Mouse (Mus musculus): ENCODE measurements around the gene Prdm15.

Gene Prdm15

DNA sequence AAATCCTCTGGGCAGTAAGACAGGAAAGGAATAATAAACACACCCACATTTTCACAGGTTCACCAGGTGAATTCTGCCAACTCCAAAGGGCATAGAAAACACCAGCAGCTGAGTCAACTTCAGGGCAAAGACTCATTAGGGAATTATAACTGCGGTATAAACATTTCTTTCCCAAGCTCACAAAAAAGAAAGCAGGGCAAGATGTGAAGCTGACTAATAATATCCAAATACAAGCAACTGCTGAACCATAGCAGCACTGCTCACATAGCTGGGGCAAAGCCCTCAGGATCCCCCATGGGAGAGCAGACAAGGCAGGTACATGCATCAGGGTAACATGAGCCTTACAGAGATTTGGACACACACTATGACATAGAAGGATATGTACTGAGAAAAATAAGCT lies 34.2 kb downstream of the Prdm15 start:
- no peak for DNase-seq

DNA sequence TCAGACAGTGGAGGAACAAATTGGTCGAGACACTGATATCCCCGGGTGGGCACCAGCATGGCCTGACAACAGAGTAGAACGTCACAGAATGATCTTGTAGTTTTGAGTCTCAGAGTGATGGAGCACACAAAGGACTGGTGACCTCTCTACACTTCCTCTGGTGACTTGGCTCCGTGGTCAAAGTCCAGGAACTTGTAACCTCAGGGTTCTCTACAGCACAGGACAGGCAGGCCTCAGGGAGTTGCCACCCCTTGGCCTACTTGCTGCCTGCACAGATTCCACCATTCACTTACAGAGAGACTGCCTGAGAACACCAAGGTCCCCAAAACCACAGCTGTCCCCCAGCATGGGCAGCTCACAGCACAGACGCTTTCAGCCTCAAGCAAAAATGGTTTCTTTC lies 36.4 kb downstream of the Prdm15 start:
- DNase-seq = no peak

DNA sequence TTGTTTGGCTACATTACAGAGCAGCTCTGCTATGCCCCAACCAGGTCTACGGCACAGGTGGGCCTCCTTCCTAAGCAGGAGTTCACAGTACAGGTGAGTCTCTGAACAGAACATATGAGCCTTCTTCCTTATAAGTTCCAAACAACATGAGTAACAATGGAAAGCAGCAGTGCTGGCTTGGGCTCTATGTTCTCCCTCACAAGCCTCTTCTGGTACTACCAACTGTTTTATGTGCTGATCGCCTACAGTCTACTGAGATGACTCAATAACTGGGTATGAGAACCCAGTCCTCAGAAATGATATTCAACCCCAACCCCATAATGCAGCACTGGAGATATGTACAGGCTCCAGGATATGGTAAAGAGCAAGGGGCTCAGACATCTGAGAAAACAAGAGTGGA lies 37.6 kb downstream of the Prdm15 start:
- no peak for DNase-seq

DNA sequence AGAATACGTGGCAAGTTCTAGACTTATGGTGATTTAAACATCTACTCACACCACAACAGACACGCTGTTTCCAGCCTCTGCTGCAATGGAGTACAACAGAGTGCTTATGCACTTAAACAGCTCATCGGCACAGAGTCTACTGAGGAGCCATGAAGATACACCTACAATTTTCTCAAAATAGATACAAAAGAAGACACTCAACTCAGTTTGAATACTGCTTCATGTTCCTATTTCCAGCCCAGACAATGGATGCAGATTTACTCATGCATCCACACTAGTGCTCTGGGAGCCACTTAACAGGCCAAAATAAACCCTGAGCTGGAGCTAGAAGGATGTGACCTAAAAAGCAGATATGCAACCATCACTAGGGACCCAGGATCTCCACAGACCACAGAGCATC lies 42.8 kb downstream of the Prdm15 start:
- DNase-seq = no peak

DNA sequence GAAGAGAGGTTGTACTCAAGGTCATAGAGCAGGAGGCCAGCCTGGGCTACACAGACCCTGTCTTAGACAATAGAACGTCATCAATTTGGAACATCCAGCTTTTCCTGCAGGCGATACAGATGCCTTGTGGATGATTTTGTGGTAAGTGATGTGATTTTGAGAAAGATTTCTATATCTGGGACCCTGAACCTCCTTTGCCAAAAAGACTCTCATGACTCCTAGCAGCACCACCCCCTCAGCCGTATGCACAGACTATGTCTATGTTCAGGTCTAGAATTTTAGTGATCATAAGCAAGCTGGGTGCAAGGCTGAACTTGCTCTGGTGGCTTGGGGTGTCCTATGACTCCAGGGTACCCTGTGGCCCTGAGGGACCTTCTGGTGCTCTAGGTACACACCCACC lies 46.0 kb downstream of the Prdm15 start:
- no peak for DNase-seq

DNA sequence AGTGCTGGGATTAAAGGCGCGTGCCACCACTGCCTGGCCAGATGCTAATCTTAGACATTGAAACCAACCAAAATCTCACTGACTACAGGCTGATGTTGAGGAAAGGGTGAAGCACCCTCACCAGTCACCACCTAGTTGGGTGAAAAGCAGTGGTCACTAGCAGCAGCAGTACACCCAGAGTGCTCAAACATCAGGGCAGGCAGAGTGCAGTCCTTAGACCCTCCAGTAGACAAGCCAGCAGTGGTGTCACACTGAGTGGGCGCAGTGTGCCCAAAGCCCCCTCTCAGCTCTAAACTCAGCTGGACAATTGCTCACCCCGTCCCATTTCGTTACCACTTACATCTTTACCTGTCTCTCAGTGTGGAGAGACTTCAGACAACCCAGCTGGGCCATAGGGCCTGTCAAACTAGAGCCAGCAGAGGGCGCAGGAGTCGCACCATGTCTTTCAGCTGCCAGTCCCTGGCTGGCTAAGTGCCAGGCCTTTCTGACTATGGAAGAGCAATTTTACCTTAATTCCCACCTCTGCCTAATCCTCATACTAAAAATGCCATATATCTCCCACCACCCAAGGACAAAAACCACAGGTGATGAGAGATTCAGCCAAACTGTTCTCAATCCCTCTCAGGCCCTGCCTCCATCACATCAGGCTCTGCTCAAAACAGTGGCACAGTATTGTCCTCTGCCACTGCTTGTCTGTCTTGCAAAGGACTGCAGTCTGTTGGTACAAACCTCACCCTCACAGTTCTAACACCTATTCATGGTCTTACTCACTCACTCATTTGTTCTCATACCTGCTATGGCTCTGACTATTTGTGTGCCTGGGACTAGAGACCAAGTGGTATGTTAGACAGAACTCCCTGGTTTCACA lies 46.7 kb downstream of the Prdm15 start:
- DNase-seq = peak; percentile 93

DNA sequence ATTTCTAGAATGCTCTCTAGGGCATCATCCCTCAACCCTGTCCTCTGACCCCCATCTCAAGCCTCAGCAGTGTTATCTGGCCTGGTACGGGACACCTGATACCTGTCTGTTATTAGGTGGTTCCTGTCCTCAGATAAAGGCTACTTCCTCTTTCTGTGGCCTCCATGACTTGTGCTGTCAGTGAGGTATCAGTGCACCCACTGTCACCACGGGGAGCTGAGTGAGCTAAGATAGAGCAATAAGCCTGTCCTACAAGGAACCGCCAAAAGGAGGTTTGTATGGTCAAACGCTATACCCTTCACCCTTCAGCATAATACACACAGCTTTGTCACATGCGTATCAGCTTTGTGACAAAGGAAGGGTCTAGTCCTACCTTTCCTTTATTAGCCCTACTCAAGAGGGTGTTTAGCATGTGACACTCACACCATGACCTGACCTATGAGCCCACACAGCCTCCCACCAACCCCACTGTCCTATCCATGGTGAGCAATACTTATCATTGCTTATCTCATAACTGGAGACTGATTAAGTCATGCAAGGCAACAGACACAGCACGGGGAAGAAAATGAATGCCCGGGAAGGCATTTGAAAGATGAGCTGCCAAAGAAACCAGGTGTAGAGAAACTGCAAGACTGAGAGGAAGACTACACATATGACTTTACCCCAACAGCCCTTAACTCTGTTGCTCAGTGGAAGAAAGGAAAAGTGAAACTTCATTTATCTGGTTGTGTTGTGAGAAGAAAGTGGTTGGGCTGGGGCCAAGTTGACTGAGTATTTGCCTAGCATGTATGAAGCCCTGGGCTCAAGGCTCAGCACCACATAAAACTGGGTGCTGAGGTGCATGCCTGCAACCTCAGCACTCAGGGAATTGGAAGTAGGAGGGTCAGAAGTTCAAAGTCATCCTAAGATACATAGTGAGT lies 53.4 kb downstream of the Prdm15 start:
- no peak for DNase-seq

DNA sequence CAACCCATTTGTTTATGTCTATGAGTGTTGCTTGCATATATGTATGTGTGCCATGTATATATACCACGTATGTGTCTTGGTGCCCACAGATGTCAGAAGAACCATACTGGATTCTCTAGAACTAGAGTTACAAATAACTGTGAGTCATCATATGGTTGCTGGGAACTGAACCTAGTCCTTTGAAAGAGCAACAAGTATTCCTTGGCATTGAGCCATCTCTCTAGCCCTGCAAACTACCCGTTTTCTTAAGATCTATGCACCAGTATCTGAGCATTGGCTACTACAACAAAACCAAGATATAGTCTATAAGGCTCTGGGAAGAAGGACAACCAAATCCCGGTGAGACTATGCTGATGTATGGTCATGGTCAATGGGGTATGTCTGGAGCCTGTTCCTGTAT lies 54.4 kb downstream of the Prdm15 start:
- DNase-seq = no peak

DNA sequence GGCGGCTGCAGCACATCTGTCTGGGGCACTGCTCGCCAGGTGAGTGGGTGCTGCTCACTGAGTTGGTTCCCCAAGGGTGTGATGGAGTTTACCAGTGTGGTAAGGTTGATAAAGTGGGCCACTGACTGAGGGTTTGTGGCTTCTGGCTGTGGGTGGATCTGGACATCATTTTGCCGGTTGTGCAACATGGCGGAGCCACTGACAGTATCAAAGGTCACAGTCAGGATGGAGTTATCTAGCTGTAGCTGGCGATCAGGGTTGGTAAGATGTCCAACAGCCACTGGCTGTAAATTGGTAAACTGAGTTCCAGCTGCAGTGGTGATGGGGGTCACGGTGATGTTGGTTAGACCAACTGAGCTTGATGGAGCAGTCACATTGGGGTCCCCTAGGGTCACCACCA lies 57.4 kb downstream of the Prdm15 start:
- DNase-seq = no peak

DNA sequence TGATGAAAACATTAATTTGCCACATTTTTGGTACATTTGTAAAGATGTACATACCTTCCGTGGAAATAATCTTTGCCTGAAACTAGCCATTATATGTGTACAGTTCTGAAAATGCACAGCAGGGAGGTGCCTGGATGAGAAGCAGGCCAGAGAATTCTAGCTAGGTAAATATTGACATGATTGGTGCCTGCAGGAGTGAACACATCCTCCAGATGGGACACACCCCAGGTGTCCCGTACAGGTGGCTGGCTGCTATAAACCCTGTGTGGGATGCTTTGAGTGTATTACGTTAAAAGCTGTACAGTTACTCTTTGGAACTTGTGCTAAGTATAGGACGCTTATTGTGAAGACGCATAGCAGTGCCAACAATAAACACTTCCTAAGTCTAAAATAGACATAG lies 68.6 kb downstream of the Prdm15 start:
- no peak for DNase-seq

DNA sequence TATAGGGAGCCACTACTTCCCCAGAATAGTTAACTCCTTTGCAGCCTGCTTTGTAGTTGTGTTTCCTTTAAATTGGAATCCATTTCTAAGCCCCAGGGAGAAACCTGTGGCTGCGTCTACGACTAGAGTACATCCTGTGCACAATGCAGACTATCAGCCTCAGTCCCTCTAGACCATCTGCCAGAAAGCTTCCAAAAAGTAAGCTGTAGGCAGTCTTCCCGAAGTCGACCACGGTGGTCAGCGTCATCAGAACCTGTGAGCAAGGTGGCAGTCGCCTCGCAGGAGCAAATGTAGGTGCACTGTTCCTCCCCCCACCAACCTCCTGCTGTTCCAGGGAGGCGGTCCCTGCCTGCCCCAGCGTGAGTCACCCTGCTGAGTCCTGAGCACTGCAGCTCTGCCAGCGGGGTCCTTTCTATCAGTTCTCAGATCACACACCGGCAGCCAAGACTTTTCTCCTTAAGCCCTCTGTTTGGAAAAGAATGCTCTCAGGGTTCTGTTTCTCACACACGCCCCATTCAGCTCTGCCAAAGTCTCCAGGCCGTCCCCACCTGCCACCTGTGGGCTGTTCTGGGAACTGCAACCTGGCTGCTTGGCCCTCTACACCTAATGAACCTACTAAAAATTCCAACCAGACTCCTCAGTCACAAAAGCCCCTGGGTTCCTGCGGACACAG lies 73.2 kb downstream of the Prdm15 start:
- DNase-seq = peak; percentile 88

DNA sequence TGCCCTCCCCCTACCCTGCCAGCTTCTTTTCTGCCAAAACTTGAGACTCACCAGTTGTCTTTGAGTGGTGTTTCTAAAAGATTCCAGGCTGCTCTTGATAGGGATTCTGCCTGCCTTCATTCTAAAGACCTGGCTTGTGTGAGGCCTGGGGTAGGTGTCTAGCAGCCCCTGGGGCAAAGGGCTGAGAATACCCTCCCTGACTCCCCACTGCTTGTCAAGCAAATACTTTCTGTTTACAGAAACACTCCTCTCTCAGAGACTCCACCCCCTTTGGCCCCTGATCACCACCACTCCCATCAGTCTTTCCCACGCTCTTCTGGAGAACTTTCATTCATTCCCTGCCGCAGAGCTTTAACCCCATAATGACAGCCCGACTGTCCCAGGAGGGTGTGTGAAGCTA lies 85.1 kb downstream of the Prdm15 start:
- DNase-seq = no peak

DNA sequence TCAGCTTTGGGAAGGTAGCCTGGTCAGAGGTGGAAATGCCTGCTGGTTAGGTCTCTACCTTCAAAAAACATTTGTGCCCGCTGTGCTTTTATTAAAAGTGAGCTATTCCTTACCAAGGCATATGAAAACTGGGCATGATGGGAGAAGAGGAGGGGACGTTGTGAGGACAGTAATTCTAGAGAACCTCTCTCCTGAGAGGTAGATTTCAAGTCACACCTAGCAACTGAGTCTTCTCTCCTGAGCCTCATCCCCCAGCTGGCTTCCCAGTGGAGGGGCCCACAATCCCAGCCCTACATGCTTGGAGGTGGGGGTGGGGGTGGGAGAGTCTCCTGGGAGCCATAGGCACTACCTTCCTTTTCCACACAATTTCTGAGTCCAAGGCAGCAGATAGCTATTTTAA lies 87.0 kb downstream of the Prdm15 start:
- no peak for DNase-seq

DNA sequence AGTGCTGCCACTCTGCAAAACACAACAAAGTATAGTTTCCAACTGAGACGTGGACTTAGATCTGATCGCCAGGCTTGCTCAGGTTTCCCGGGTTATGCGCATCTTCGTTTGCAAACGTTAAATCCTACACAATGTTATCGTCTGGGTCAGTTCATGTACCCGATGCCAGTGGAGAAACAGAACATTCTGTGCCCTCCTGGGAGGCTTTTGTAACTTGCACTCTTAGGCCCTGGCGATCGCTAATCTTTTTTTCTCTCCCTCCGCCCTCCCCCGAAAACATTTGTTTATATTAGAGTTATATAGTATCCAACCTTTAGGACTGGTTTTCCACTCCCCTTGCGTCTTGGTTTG lies 87.7 kb downstream of the Prdm15 start:
- no peak for DNase-seq

DNA sequence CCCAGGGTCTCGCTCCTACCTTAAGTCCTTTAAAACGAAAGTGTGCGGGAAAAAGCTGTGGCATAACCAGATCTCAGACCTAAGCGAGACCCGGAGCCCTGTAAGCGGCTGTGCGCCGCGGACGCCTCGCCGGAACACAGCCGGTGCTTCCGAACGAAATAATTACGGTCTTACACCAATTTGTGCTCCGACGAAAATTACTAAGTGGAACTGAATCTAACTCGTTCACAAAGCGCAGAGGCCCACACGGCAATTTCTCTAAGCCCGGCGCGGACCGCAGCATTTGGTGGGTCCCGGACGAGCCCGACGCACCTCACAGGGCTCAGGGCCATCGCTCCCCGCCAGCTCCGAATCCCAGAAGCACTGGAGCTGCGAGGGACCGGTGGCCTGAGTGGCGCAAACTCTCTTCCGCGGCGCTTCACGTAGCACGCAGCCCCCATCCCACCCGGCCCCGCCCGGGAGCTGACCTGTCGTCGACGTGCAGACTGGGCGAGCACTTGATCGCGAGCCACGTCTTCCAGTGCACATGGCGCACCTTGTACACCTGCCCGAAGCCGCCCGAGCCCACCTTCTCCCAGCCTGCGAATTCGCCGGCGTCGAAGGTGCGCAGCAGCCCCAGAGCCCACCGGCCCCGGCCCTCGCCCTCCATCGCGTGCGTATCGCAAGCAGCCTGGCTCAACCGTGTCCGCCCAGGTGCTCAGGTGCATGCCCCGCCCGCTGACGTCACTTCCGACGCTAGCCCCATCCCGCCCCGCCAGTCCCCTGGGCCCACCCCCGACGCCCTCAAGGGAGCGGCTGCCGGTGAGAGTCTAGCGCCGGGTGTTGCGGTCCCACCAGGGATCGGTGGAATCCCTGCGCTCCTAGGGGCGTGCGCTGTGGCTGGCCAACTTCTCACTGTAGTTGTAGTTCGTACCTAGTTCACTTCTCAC lies 88.3 kb downstream of the Prdm15 start, which contains the start of gene Ripk4:
Ripk4 (minus strand) TSS at position 727 of the 929 bp plus-strand sequence.
- peak; percentile 85 for DNase-seq

DNA sequence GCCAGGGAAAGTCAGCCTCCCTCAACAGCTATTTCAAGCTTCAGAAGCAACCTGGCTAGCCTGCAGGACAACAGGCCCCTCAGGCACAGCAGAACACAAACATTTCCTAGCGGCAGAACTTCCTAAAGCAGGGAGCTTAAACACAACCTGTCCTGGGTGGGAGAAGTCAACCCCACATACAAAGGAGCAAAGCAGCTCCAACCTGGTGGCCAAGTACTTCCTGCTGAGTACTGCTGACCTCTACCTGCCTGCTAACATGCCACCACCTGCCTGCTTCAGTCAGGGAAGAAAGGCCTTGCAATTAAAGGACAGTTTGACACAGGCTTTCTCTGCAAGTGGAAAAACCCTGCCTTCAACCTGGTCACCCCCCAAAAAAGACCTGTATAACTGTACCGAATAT lies 89.9 kb downstream of the Prdm15 start:
- no peak for DNase-seq

DNA sequence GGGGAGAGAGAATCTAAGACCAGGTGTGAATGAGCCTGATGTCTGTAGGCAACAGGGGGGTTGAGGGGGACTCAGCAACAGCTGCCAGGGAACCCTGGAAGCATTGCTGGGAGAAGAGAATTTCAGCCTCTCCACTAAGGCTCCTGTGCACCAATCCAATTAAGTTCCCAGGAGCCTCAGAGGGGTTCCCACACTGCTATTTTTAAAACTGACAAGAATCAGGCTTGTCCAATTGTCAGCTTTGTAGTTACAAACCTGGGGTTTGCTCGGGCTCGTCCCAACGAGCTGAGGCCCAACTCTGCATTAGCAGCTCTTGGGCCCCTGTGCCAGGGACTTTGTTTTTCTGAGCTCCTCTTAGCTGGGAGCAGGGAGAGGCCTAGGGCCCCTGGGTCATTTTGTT lies 92.0 kb downstream of the Prdm15 start:
- DNase-seq = no peak

DNA sequence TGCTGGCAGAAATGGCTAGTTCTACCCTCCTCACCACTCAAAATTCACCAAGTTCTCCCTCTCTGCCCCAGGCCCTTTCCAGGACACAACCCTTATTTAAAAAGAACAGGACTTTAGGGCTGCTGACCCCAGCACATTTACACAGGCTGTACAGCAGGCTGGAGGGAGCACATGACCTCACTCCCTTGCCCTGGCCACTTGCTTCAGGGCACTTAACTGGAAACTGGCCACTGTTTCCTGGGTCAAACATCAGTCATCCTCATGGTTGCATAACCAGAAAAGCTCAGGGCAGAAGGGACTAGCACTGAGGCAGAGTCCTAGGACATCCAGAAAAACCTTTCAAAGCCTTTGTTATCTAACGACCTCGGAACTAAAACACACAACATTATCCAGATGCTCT lies 93.4 kb downstream of the Prdm15 start:
- peak; percentile 22 for DNase-seq

DNA sequence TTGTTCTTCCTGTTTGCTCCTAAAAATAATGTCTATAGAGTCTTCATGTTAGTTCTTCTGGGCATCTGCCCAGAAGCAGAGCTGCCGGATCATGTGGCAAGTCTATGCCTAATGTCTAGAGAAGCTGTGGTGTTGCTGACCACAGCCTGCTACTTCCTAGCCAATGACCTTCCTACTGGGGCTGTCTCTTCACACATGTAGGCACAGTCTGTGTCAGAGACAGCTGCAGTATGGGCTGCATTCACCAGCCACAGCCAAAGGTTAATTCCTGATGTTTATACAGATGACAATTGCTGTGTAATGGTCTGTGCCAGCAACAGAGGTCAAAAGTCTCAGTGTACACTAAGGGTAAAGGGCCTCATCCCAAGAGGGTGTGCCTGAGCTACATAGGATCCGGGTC lies 95.2 kb downstream of the Prdm15 start:
- DNase-seq = no peak

DNA sequence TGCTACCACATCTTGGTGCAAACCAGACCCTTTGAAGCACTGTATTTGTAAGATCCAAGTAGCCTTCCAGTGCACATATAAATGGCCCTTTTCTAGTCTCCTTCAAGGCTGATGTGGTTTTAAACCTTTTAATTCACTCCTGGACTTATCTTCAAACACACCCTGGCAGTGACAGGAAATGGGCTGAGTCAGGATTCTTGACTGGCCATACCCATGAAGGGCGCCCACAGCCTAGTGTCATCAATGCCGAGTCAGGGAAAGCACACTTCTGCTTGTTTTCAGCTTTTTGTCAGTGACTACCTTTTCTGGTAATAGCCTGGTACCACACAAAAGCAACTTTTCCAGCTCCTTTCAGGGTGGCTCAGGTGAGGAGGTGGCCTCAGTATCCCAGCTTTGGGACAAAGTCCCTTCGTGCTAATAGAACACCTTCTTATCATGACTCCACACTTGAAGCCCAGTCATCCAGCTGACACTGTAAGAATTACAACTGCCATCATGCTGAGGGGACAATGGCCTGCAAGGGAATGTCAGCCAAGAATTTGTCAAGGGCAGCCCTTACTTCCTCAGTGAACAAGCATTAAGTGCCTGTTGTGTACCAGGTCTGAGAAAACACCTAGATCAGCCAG lies 99.2 kb downstream of the Prdm15 start:
- no peak for DNase-seq

DNA sequence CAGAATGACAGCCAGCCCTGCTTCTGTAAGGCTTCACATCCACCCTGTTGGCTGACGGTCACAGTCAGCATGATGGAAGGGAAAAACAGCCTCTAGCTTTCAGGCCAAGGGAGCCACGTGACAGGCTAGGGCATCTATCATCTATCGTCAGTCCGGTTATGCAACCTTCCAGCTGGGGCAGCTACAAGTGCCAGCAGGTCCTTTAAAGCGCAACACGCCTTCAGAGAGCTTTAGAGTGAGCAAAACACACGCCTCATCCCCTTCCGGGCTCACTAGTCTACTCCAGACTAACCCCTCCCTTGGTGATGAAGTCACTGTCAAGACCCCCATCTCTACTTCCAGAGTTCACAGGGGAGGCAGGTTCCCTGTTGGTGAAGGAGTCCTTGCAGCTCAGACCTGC lies 99.8 kb downstream of the Prdm15 start:
- DNase-seq = peak; percentile 46

DNA sequence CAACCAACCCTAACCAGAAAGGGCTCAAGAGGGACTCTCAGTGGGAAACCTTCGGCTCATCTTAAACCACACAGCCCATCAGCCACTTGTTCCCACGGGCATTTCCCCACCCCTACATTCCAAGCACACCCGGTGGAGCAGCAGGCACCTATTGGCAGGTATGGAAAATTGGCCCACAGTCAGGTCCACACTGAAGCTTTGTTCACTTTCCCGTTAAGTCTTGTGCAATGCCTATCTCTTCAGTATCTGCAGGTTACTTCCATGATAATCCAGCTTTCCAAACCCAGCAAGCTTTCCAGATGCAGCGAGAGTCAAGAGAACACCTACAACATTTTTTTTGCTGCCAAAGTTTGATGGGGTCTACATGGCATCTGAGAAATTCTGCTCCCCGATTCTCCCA lies 103.2 kb downstream of the Prdm15 start:
- DNase-seq = no peak

All from kidney, postnatal 10 days (tissue).